Mouse (Mus musculus): ENCODE measurements around the gene Ntmt1. TPM values are rescaled to one million over a fixed set of nuclear protein-coding genes. Genes with fewer than 3 reads are reported as not detected.

Ntmt1 gene
- total RNA-seq (2015; ENCODE audit: low replicate concordance) (1.7 and 2.2 TPM in 2 replicates), total RNA-seq (2017; ENCODE audit: low replicate concordance) (4.0 TPM in 1 of 2 replicates, not detected in the other)

GRCm38 (mm10) chr2:30807648-30808295 lies at the start of gene Ntmt1:
Gene Ntmt1 (plus strand): TSS chr2:30807826.
- peak; percentile 95 for ATAC-seq (replicated peaks; ENCODE audit: low FRiP score, poor library complexity, severe bottlenecking)

GRCm38 (mm10) chr2:30758341-30759087 lies 49.1 kb upstream of the Ntmt1 start:
- ATAC-seq (replicated peaks; ENCODE audit: low FRiP score, poor library complexity, severe bottlenecking), result no peak

GRCm38 (mm10) chr2:30759088-30759374 lies 48.6 kb upstream of the Ntmt1 start:
- no peak for ATAC-seq (replicated peaks; ENCODE audit: low FRiP score, poor library complexity, severe bottlenecking)

GRCm38 (mm10) chr2:30759442-30759841 lies 48.2 kb upstream of the Ntmt1 start:
- no peak for ATAC-seq (replicated peaks; ENCODE audit: low FRiP score, poor library complexity, severe bottlenecking)

GRCm38 (mm10) chr2:30759858-30760547 lies 47.6 kb upstream of the Ntmt1 start:
- ATAC-seq (replicated peaks; ENCODE audit: low FRiP score, poor library complexity, severe bottlenecking), result no peak

GRCm38 (mm10) chr2:30760706-30761105 lies 46.9 kb upstream of the Ntmt1 start:
- no peak for ATAC-seq (replicated peaks; ENCODE audit: low FRiP score, poor library complexity, severe bottlenecking)

- ATAC-seq (replicated peaks; ENCODE audit: low FRiP score, poor library complexity, severe bottlenecking), result no peak
These were observed 41.2 kb upstream of the Ntmt1 start for GRCm38 (mm10) chr2:30766446-30766845.

- no peak for ATAC-seq (replicated peaks; ENCODE audit: low FRiP score, poor library complexity, severe bottlenecking)
These were observed 39.9 kb upstream of the Ntmt1 start for GRCm38 (mm10) chr2:30767626-30768240.

GRCm38 (mm10) chr2:30768529-30768928 lies 39.1 kb upstream of the Ntmt1 start:
- ATAC-seq (replicated peaks; ENCODE audit: low FRiP score, poor library complexity, severe bottlenecking), result 0 out of 2 replicates have a peak, but pooled peaks have one; percentile 26

GRCm38 (mm10) chr2:30769187-30769586 lies 38.4 kb upstream of the Ntmt1 start:
- ATAC-seq (replicated peaks; ENCODE audit: low FRiP score, poor library complexity, severe bottlenecking), result peak; percentile 21; the same call in 1 of the 2 replicates

GRCm38 (mm10) chr2:30771368-30771805 lies 36.2 kb upstream of the Ntmt1 start:
- ATAC-seq (replicated peaks; ENCODE audit: low FRiP score, poor library complexity, severe bottlenecking), result no peak

GRCm38 (mm10) chr2:30771806-30772460 lies 35.7 kb upstream of the Ntmt1 start:
- peak; percentile 83 for ATAC-seq (replicated peaks; ENCODE audit: low FRiP score, poor library complexity, severe bottlenecking)

GRCm38 (mm10) chr2:30772581-30773312 lies 34.9 kb upstream of the Ntmt1 start:
- peak; percentile 11; the same call in 1 of the 2 replicates for ATAC-seq (replicated peaks; ENCODE audit: low FRiP score, poor library complexity, severe bottlenecking)

GRCm38 (mm10) chr2:30773313-30774005 lies 34.2 kb upstream of the Ntmt1 start:
- no peak for ATAC-seq (replicated peaks; ENCODE audit: low FRiP score, poor library complexity, severe bottlenecking)

GRCm38 (mm10) chr2:30775955-30776354 lies 31.7 kb upstream of the Ntmt1 start:
- ATAC-seq (replicated peaks; ENCODE audit: low FRiP score, poor library complexity, severe bottlenecking), result no peak

- ATAC-seq (replicated peaks; ENCODE audit: low FRiP score, poor library complexity, severe bottlenecking), result no peak
These were observed 30.4 kb upstream of the Ntmt1 start for GRCm38 (mm10) chr2:30777266-30777665.

GRCm38 (mm10) chr2:30778235-30778634 lies 29.4 kb upstream of the Ntmt1 start:
- ATAC-seq (replicated peaks; ENCODE audit: low FRiP score, poor library complexity, severe bottlenecking), result no peak

GRCm38 (mm10) chr2:30779241-30779640 lies 28.4 kb upstream of the Ntmt1 start:
- ATAC-seq (replicated peaks; ENCODE audit: low FRiP score, poor library complexity, severe bottlenecking), result no peak
